Mouse (Mus musculus): ENCODE measurements around the gene Rbp7.
"Not testable (repeated sequence)": the region's sequence is repeated elsewhere in the genome, so short reads cannot be mapped to it uniquely, and the experiment has no call there.

The Rbp7 gene

GRCm38 (mm10) chr4:149457831-149458430, 3.2 kb upstream of the Rbp7 start:
- peak; percentile 77 to 85 for DNase-seq (ENCODE audit: inconsistent age in 2 of 2, low spot score in 1 of 2)

- DNase-seq (ENCODE audit: inconsistent age in 2 of 2, low spot score in 1 of 2), result not testable (repeated sequence)
Observed at GRCm38 (mm10) chr4:149457163-149457562, 2.4 kb upstream of the Rbp7 start.

- DNase-seq (ENCODE audit: inconsistent age in 2 of 2, low spot score in 1 of 2), result peak; percentile 47 to 80
Observed at GRCm38 (mm10) chr4:149454263-149454662, 515 bp downstream of the Rbp7 start.

GRCm38 (mm10) chr4:149453656-149454055, 1.1 kb downstream of the Rbp7 start:
- peak; percentile 43 to 76 for DNase-seq (ENCODE audit: inconsistent age in 2 of 2, low spot score in 1 of 2)

- DNase-seq (ENCODE audit: inconsistent age in 2 of 2, low spot score in 1 of 2), result no peak
Observed at GRCm38 (mm10) chr4:149450636-149451035, 4.1 kb downstream of the Rbp7 start.

- no peak for DNase-seq (ENCODE audit: inconsistent age in 2 of 2, low spot score in 1 of 2)
Observed at GRCm38 (mm10) chr4:149446309-149446708, 8.5 kb downstream of the Rbp7 start.

- peak; percentile 36 to 65 for DNase-seq (ENCODE audit: inconsistent age in 2 of 2, low spot score in 1 of 2)
Observed at GRCm38 (mm10) chr4:149445868-149446267, 8.9 kb downstream of the Rbp7 start.

GRCm38 (mm10) chr4:149444964-149445701, 9.6 kb downstream of the Rbp7 start:
- peak; percentile 92 to 96 for DNase-seq (ENCODE audit: inconsistent age in 2 of 2, low spot score in 1 of 2)

- no peak for DNase-seq (ENCODE audit: inconsistent age in 2 of 2, low spot score in 1 of 2)
Observed at GRCm38 (mm10) chr4:149444465-149444864, 10.3 kb downstream of the Rbp7 start.

GRCm38 (mm10) chr4:149442436-149442835, 12.3 kb downstream of the Rbp7 start:
- peak in 1 of 2 experiments; percentile 19 for DNase-seq (ENCODE audit: inconsistent age in 2 of 2, low spot score in 1 of 2)

- no peak for DNase-seq (ENCODE audit: inconsistent age in 2 of 2, low spot score in 1 of 2)
Observed at GRCm38 (mm10) chr4:149440576-149440975, 14.2 kb downstream of the Rbp7 start.

GRCm38 (mm10) chr4:149431887-149432286, 22.9 kb downstream of the Rbp7 start:
- not testable (repeated sequence) for DNase-seq (ENCODE audit: inconsistent age in 2 of 2, low spot score in 1 of 2)

- no peak for DNase-seq (ENCODE audit: inconsistent age in 2 of 2, low spot score in 1 of 2)
Observed at GRCm38 (mm10) chr4:149429592-149429991, 25.2 kb downstream of the Rbp7 start.

- DNase-seq (ENCODE audit: inconsistent age in 2 of 2, low spot score in 1 of 2), result peak; percentile 96 to 99
Observed at GRCm38 (mm10) chr4:149426325-149427199, 28.2 kb downstream of the Rbp7 start, which contains the start of gene Ube4b. TSS of gene Ube4b (minus strand) at chr4:149426749.

- DNase-seq (ENCODE audit: inconsistent age in 2 of 2, low spot score in 1 of 2), result peak in 1 of 2 experiments; percentile 85
Observed at GRCm38 (mm10) chr4:149425801-149426292, 28.9 kb downstream of the Rbp7 start.

GRCm38 (mm10) chr4:149424755-149425154, 30.0 kb downstream of the Rbp7 start:
- peak in 1 of 2 experiments; percentile 68 for DNase-seq (ENCODE audit: inconsistent age in 2 of 2, low spot score in 1 of 2)

- DNase-seq (ENCODE audit: inconsistent age in 2 of 2, low spot score in 1 of 2), result peak in 1 of 2 experiments; percentile 69
Observed at GRCm38 (mm10) chr4:149417854-149418365, 36.9 kb downstream of the Rbp7 start.

GRCm38 (mm10) chr4:149416986-149417385, 37.8 kb downstream of the Rbp7 start:
- no peak for DNase-seq (ENCODE audit: inconsistent age in 2 of 2, low spot score in 1 of 2)

- no peak for DNase-seq (ENCODE audit: inconsistent age in 2 of 2, low spot score in 1 of 2)
Observed at GRCm38 (mm10) chr4:149416417-149416816, 38.4 kb downstream of the Rbp7 start.

GRCm38 (mm10) chr4:149415651-149416169, 39.1 kb downstream of the Rbp7 start:
- DNase-seq (ENCODE audit: inconsistent age in 2 of 2, low spot score in 1 of 2), result peak in 1 of 2 experiments; percentile 45

- DNase-seq (ENCODE audit: inconsistent age in 2 of 2, low spot score in 1 of 2), result no peak
Observed at GRCm38 (mm10) chr4:149414259-149414658, 40.5 kb downstream of the Rbp7 start.

Data from adrenal gland, adult (tissue).